Comparison of ENCODE assay signal across 15 mouse cellular contexts in the genomic region with DNA sequence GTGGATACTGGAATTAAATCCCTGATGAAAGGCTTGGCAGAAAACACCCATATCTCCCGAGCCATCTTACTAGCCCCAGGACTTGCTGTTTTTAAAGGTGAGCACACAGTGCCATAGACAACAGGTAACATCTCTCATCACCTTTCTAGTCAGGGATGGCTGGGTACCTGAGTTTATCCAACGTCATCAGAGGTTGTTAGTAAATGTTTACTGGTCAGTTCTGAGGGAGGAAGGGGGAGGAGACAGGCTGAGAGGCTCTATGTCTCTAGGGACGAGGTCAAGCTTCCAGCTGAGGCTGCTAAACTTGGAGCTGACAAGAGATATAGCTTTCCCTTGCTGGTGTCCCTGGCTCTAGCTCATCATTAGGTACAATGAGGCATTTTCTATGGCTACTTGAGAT. TPM values are rescaled to one million over a fixed set of nuclear protein-coding genes. Genes with fewer than 3 reads are reported as not detected.
DNase-seq lines count a peak whose midpoint lies in the region; ATAC-seq and TF ChIP-seq lines count a peak whose summit lies in the region.
"Had no signal": no experiment of that assay in that cellular context is flagged by ENCODE, and none has a peak within 500 bp of the region (broad histone marks: within the 10 kb centered on the region; RNA-seq: fewer than 3 reads in every experiment).

No protein-coding gene starts in this region.

- TF ChIP-seq POLR2A in CH12.LX (IDR thresholded peaks at IDR 0.05; ENCODE audit: low read depth, low read length): no peak
- no peak for TF ChIP-seq POLR2A in kidney, adult 2 months (IDR thresholded peaks at IDR 0.05; ENCODE audit: low read depth, low read length)

- TF ChIP-seq RAD21 in CH12.LX (IDR thresholded peaks at IDR 0.05; ENCODE audit: low read depth, low read length): no peak

- H3K4me2 ChIP-seq in intestine, embryonic 15.5 days (replicated peaks): no peak overlapping the region
- no peak overlapping the region for H3K4me2 ChIP-seq in intestine, postnatal 0 days (replicated peaks; ENCODE audit: low read depth)
- peak overlapping the region; percentile 8; the same call in 1 of the 2 replicates for H3K4me2 ChIP-seq in CH12.LX (ENCODE audit: insufficient read depth, low read depth, poor library complexity, severe bottlenecking)
- no peak overlapping the region for H3K4me2 ChIP-seq in heart, embryonic 11.5 days
- H3K4me2 ChIP-seq: embryonic facial prominence, embryonic 13.5 days; forebrain, embryonic 12.5 days; hindbrain, embryonic 14.5 days; neural tube, embryonic 13.5 days had no signal

- no peaks in the 10 kb centered on the region for H3K4me1 ChIP-seq in intestine, embryonic 15.5 days (replicated peaks)
- no peaks in the 10 kb centered on the region for H3K4me1 ChIP-seq in intestine, postnatal 0 days (replicated peaks; ENCODE audit: control insufficient read depth, insufficient read depth, low read length)
- peaks cover 23 to 50% of the 10 kb centered on the region in 2 experiments for H3K4me1 ChIP-seq in CH12.LX (ENCODE audit: control insufficient read depth in 1 of 2, insufficient read depth in 2 of 2)
- H3K4me1 ChIP-seq in heart, embryonic 11.5 days (ENCODE audit: control insufficient read depth, insufficient read depth, low read length): peaks cover 9% of the 10 kb centered on the region
- peaks cover 29% of the 10 kb centered on the region for H3K4me1 ChIP-seq in kidney, adult 2 months (ENCODE audit: control insufficient read depth, insufficient read depth, low read length)
- H3K4me1 ChIP-seq: embryonic facial prominence, embryonic 13.5 days; forebrain, embryonic 12.5 days; neural tube, embryonic 13.5 days had no signal

- dilution Hi-C loops in CH12.LX (cut with MboI; ENCODE audit: extremely low pct_ligation_motif_present, extremely low pct_unique_long_range_greater_than_20kb, low sequenced_read_pairs): no loop called here

- no peak for TF ChIP-seq CTCF in intestine, postnatal 0 days (IDR thresholded peaks at IDR 0.05; ENCODE audit: low read depth)
- no peak for TF ChIP-seq CTCF in CH12.LX (conservative IDR thresholded peaks at IDR 0.05 in 1 of 2, IDR thresholded peaks at IDR 0.05 in 1 of 2; ENCODE audit: low read depth in 2 of 2, low read length in 2 of 2)
- TF ChIP-seq CTCF in kidney, adult 2 months (conservative IDR thresholded peaks at IDR 0.05; ENCODE audit: insufficient read depth, insufficient read length, low read depth, low read length): no peak

- H3K9ac ChIP-seq in intestine, embryonic 15.5 days: no peak overlapping the region
- no peak overlapping the region for H3K9ac ChIP-seq in intestine, postnatal 0 days (ENCODE audit: low read depth, low read length)
- peak overlapping the region; percentile 26; the same call in 1 of the 2 replicates for H3K9ac ChIP-seq in CH12.LX (ENCODE audit: insufficient read depth, low read depth)
- H3K9ac ChIP-seq in heart, embryonic 11.5 days (ENCODE audit: low read depth, low read length): no peak overlapping the region
- H3K9ac ChIP-seq: embryonic facial prominence, embryonic 13.5 days; forebrain, embryonic 12.5 days; hindbrain, embryonic 14.5 days; neural tube, embryonic 13.5 days had no signal

- H3K9me3 ChIP-seq in intestine, embryonic 15.5 days: no peaks in the 10 kb centered on the region
- H3K9me3 ChIP-seq in intestine, postnatal 0 days (ENCODE audit: control insufficient read depth): no peaks in the 10 kb centered on the region
- peaks cover 31% of the 10 kb centered on the region for H3K9me3 ChIP-seq in CH12.LX (replicated peaks; ENCODE audit: low read length)
- peaks cover 4% of the 10 kb centered on the region; the same call in 1 of the 2 replicates for H3K9me3 ChIP-seq in heart, embryonic 11.5 days (replicated peaks; ENCODE audit: control insufficient read depth, low read length)
- H3K9me3 ChIP-seq: embryonic facial prominence, embryonic 13.5 days; limb, embryonic 10.5 days had no signal

- H3K27me3 ChIP-seq in intestine, embryonic 15.5 days (replicated peaks): no peaks in the 10 kb centered on the region
- H3K27me3 ChIP-seq in intestine, postnatal 0 days (replicated peaks; ENCODE audit: control insufficient read depth, insufficient read depth, low read length): no peaks in the 10 kb centered on the region
- H3K27me3 ChIP-seq in CH12.LX (replicated peaks): no peaks in the 10 kb centered on the region
- H3K27me3 ChIP-seq in heart, embryonic 11.5 days (ENCODE audit: control insufficient read depth, insufficient read depth, low read length): no peaks in the 10 kb centered on the region
- no peaks in the 10 kb centered on the region for H3K27me3 ChIP-seq in kidney, adult 2 months (replicated peaks; ENCODE audit: control insufficient read depth, insufficient read depth, low read length)
- H3K27me3 ChIP-seq: embryonic facial prominence, embryonic 13.5 days; forebrain, embryonic 12.5 days; neural tube, embryonic 13.5 days had no signal

- no peak for DNase-seq in CH12.LX (ENCODE audit: extremely low read depth)
- DNase-seq in kidney, adult 2 months: peak; percentile 70
- no peak for DNase-seq in right cerebral cortex, adult 2 months (ENCODE audit: low spot score in 2 of 2)
- no peak for DNase-seq in layer of hippocampus, adult 8-10 months (ENCODE audit: low spot score in 2 of 2)
- DNase-seq in gastrocnemius, postnatal 25 days: no peak
- DNase-seq: cerebellum, postnatal 10 days; thymus, adult 2 months had no signal

- H3K79me2 ChIP-seq in CH12.LX (replicated peaks; ENCODE audit: control insufficient read depth, extremely low read depth, insufficient read depth, poor library complexity, severe bottlenecking): peaks cover 22% of the 10 kb centered on the region

- WGBS in intestine, embryonic 15.5 days: 49% methylated on average over 3 of the region's 3 CpGs
- 41% methylated on average over 3 of the region's 3 CpGs for WGBS in intestine, postnatal 0 days
- WGBS in heart, embryonic 11.5 days (ENCODE audit: insufficient replicate concordance): 38% methylated on average over 3 of the region's 3 CpGs
- whole genome bisulfite sequencing in kidney, adult 2 months: 8% methylated on average over 3 of the region's 3 CpGs

- H3K4me3 ChIP-seq in intestine, embryonic 15.5 days (replicated peaks): no peak overlapping the region
- no peak overlapping the region for H3K4me3 ChIP-seq in intestine, postnatal 0 days (ENCODE audit: low read depth, low read length)
- H3K4me3 ChIP-seq in CH12.LX (replicated peaks in 1 of 3; ENCODE audit: low read depth in 2 of 3, low read length in 2 of 3, poor library complexity in 1 of 3): no peak overlapping the region
- H3K4me3 ChIP-seq in heart, embryonic 11.5 days (ENCODE audit: low read depth, low read length): no peak overlapping the region
- H3K4me3 ChIP-seq in kidney, adult 2 months (ENCODE audit: insufficient read depth, low read depth, low read length): no peak overlapping the region
- H3K4me3 ChIP-seq: embryonic facial prominence, embryonic 13.5 days; forebrain, embryonic 12.5 days; limb, embryonic 10.5 days; neural tube, embryonic 13.5 days had no signal

- no peak for TF ChIP-seq EP300 in CH12.LX (IDR thresholded peaks at IDR 0.05; ENCODE audit: low read length)

- no peak for ATAC-seq in intestine, embryonic 15.5 days
- ATAC-seq in intestine, postnatal 0 days: no peak
- 0 out of 2 replicates have a peak, but pooled peaks have one; percentile 33 for ATAC-seq in heart, embryonic 11.5 days (replicated peaks; ENCODE audit: insufficient number of reproducible peaks, low FRiP score, low TSS enrichment)

- in situ Hi-C loops in CH12.LX (cut with MboI; ENCODE audit: low pct_ligation_motif_present, low pct_unique_long_range_greater_than_20kb, low sequenced_read_pairs): no loop called here

- H3K36me3 ChIP-seq in intestine, embryonic 15.5 days: peaks cover 6% of the 10 kb centered on the region; the same call in 1 of the 2 replicates
- H3K36me3 ChIP-seq in intestine, postnatal 0 days (ENCODE audit: control insufficient read depth, insufficient read depth): peaks cover 49% of the 10 kb centered on the region
- H3K36me3 ChIP-seq in CH12.LX (replicated peaks in 1 of 2; ENCODE audit: control insufficient read depth in 1 of 2, insufficient read depth in 1 of 2, low read length in 1 of 2): peaks cover 69 to 88% of the 10 kb centered on the region in 2 experiments
- peaks cover 6% of the 10 kb centered on the region for H3K36me3 ChIP-seq in heart, embryonic 11.5 days (ENCODE audit: control insufficient read depth, insufficient read depth, low read length)
- H3K36me3 ChIP-seq in kidney, adult 2 months (ENCODE audit: control insufficient read depth, insufficient read depth, low read length): peaks cover 7% of the 10 kb centered on the region
- H3K36me3 ChIP-seq: forebrain, embryonic 12.5 days had no signal

- H3K27ac ChIP-seq in intestine, embryonic 15.5 days: 0 out of 2 replicates have a peak overlapping the region, but pooled peaks have one; percentile 40
- H3K27ac ChIP-seq in intestine, postnatal 0 days (ENCODE audit: low read depth, low read length): no peak overlapping the region
- H3K27ac ChIP-seq in CH12.LX (ENCODE audit: insufficient read depth, low read depth): peak overlapping the region; percentile 94
- H3K27ac ChIP-seq in heart, embryonic 11.5 days (ENCODE audit: low read depth, low read length): peak overlapping the region; percentile 68
- peak overlapping the region; percentile 95 for H3K27ac ChIP-seq in kidney, adult 2 months (ENCODE audit: insufficient read depth, low read depth, low read length)
- H3K27ac ChIP-seq: embryonic facial prominence, embryonic 13.5 days; forebrain, embryonic 12.5 days; hindbrain, embryonic 14.5 days; limb, embryonic 10.5 days; neural tube, embryonic 13.5 days had no signal

TF ChIP-seq in CH12.LX, 34 proteins besides CTCF, POLR2A, EP300 and RAD21:
- no peak for TF ChIP-seq ZC3H11A (IDR thresholded peaks at IDR 0.05; ENCODE audit: low read depth, low read length)
- no peak for TF ChIP-seq KAT2A (IDR thresholded peaks at IDR 0.05; ENCODE audit: insufficient replicate concordance, low read length)
- TF ChIP-seq JUND (conservative IDR thresholded peaks at IDR 0.05; ENCODE audit: low read depth, low read length): no peak

RNA-seq across cellular contexts. Expression of gene St3gal6, which starts 41.7 kb away (rescaled TPM):
- polyA plus RNA-seq in intestine, embryonic 15.5 days (2015; fragmentation: Nextera tagmentation; extraction: Ambion mirVana): 18.9 and 19.3 TPM in 2 replicates
- 32.5 and 32.6 TPM in 2 replicates for polyA plus RNA-seq in intestine, postnatal 0 days (2015; fragmentation: Nextera tagmentation; extraction: Ambion mirVana)
- total RNA-seq in CH12.LX (2012; rRNA removed) (149 and 167 TPM in 2 replicates), CH12.LX (2014; rRNA removed) (225 and 240 TPM in 2 replicates)
- 391 and 420 TPM in 2 replicates for polyA plus RNA-seq in CH12.LX (2012; ENCODE audit: insufficient read length, low read depth)
- polyA plus RNA-seq in heart, embryonic 11.5 days (2014; fragmentation: Nextera tagmentation; extraction: Ambion mirVana): 17.1 and 17.7 TPM in 2 replicates
- polyA plus RNA-seq in kidney, adult 2 months (2012; rRNA removed): 32.5 and 36.6 TPM in 2 replicates
- 10 to 100 TPM; 14.6 to 24.8 (median 18.9) TPM for total RNA-seq in layer of hippocampus, adult 8-10 months (2022)
- 100 to 1,000 TPM in 1 of 2 experiments, 10 to 100 TPM in 1; 92.1 to 102 TPM for total RNA-seq in gastrocnemius, postnatal 25 days (2021)

Comparison
In these comparisons a context has a peak if more than half of its experiments do, and no peak if none do; other contexts are left out.
1. RNA of gene St3gal6, which starts 41.7 kb away (polyA plus RNA-seq): 391 to 420 TPM in CH12.LX; 32.5 to 36.6 TPM in kidney, adult 2 months, 32.5 to 32.6 TPM in intestine, postnatal 0 days, 18.9 to 19.3 TPM in intestine, embryonic 15.5 days and 17.1 to 17.7 TPM in heart, embryonic 11.5 days; every median in the first group is over 10 times any median in the second.